Mouse (Mus musculus) liver, embryonic 18 days (tissue): Measurements from ENCODE around the gene Syn3. TPM values are rescaled to one million over a fixed set of nuclear protein-coding genes. Genes with fewer than 3 reads are reported as not detected.

ENCODE experiments used
- polyA plus RNA-seq: library from polyadenylated mRNA; depleted of rRNA; stranded (reverse); fragments of >200 nt; gene quantifications from 2 replicates; pipeline ENCODE4 v1.2.3, GENCODE M21; 2012; rRNA removed

The Syn3 gene
- 0.12 and 0.23 TPM in 2 replicates for polyA plus RNA-seq

GRCm38 (mm10) chr10:86498673-86499391 is at the start of gene Syn3:
Gene Syn3 (minus strand): TSS chr10:86498896.

DNA sequence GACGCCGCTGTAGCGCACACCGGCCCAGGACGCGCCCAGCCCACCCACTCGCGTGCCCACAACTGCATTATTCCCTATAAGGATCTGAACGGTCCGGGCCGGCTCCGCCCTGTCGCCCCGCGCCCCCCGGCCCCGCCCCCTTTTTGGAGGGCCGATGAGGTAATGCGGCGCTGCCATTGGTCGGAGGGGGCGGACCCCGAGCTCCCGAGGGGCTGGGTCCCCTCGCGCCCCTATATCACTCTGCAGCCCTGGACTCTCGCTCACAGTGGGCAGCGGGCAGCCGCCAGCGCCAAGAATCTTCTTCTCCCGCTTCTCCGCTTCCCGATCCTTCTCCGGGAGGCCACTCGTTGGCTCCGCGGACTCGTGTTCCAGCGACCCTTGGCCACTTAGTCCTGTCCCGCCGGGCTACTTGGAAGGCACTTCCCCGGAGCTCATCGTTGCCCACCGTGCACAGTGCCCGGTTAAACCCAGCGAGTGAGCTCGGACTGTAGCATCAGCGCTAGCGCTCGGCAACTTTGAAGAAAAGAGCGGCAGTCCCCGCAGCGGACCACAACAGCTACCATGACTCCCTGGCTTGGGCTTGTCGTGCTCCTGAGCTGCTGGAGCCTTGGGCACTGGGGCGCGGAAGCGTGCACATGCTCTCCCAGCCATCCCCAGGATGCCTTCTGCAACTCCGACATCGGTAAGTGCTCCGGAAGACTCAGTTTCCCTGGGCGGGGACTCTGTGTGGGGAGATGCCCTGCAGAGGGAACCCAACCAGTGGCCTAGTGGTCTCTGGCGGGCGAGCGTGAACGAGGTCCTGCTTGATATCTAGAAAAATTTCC is 198.2 kb downstream of the Syn3 start, which contains the start of gene Timp3:
TSS of gene Timp3 (plus strand) at position 80 of the 824 bp plus-strand sequence.

GRCm38 (mm10) chr10:86021749-86022473 is 476.8 kb downstream of the Syn3 start, which contains the start of gene Fbxo7:
Gene Fbxo7 (plus strand): TSS chr10:86021972.

DNA sequence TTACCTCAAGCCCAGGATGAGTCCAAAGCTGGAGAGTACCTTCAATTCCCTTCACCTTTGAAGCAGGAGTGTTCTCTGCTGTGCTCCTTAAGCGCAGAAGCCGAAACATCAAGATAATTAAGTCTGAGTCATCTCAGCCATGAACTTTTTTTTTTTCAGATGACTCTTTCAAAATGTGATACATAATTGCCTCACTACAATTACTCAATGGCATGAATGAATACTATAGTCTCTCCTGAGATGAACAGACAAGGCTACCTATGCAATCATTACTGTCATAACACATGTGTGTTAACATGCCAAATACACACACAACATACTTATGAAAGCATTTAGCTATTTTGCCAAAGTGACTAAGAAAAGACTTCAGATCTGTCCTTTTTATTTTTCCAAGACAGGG is 486.9 kb downstream of the Syn3 start, which contains the start of gene Bpifc:
TSS of gene Bpifc (minus strand) at position 115 of the 400 bp plus-strand sequence.

Other genes with a start within 250 kb of the Syn3 start
- gene Timp3, start 198.5 kb downstream of the Syn3 start, polyA plus RNA-seq = 4.8 and 5.2 TPM in 2 replicates
- 178 and 210 TPM in 2 replicates for gene Hsp90b1, start 206.6 kb upstream of the Syn3 start, polyA plus RNA-seq
- 1.1 and 1.2 TPM in 2 replicates for gene Ttc41, start 206.9 kb upstream of the Syn3 start, polyA plus RNA-seq